Comparison of ENCODE assay signal across 10 mouse cellular contexts in the genomic region with DNA sequence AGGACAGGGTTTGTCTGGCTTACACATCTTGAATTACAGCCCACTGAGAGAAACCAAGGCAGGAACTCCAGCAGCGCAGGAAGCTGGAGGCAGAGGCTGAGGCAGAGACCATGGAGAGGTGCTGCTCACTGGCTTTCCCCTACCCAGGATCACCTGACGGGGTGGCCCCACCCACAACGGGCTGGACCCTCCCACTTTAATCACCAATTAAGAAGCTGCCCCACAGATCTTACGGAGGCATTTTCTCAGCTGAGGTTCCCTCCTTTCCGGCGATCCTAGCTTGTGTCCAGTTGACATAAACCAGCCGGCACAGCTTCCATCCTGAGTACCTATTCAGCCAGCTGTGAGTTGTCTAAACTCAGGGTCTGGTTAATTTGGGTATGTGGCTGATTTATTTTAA. TPM values are rescaled to one million over a fixed set of nuclear protein-coding genes. Genes with fewer than 3 reads are reported as not detected.
A peak's percentile ranks its signal among the peaks of the same experiment; 100 is the strongest.
DNase-seq lines count a peak whose midpoint lies in the region; ATAC-seq lines count a peak whose summit lies in the region.
"Had no signal": no experiment of that assay in that cellular context is flagged by ENCODE, and none has a peak within 500 bp of the region (broad histone marks: within the 10 kb centered on the region; RNA-seq: fewer than 3 reads in every experiment).

No protein-coding gene starts in this region.

- H3K4me3 ChIP-seq in forebrain, embryonic 12.5 days (replicated peaks): no peak overlapping the region
- H3K4me3 ChIP-seq: embryonic facial prominence, embryonic 15.5 days; hindbrain, embryonic 13.5 days had no signal

- H3K9ac ChIP-seq in forebrain, embryonic 12.5 days: no peak overlapping the region
- H3K9ac ChIP-seq: embryonic facial prominence, embryonic 15.5 days; hindbrain, embryonic 13.5 days had no signal

- H3K4me2 ChIP-seq in forebrain, embryonic 12.5 days: no peak overlapping the region
- H3K4me2 ChIP-seq: embryonic facial prominence, embryonic 15.5 days; hindbrain, embryonic 13.5 days had no signal

- peak; percentile 55; the same call in 1 of the 2 replicates for ATAC-seq in erythroid progenitor cell, adult 5-6 weeks (replicated peaks; ENCODE audit: low FRiP score, poor library complexity, severe bottlenecking)
- no peak for ATAC-seq in forebrain, embryonic 12.5 days (ENCODE audit: low FRiP score)

- no peaks in the 10 kb centered on the region for H3K27me3 ChIP-seq in forebrain, embryonic 12.5 days
- H3K27me3 ChIP-seq: embryonic facial prominence, embryonic 15.5 days had no signal

- peak; percentile 89 for DNase-seq in ZHBTc4 (ENCODE audit: low read depth, low spot score)
- DNase-seq in kidney, postnatal 25 days: peak; percentile 80 to 89
- DNase-seq in lung, postnatal 36 days: peak; percentile 61
- DNase-seq in thymus, postnatal 36 days: no peak
- no peak for DNase-seq in layer of hippocampus, adult 9-11 months
- DNase-seq: adrenal gland, adult 8-10 months had no signal

- no peak overlapping the region for H3K27ac ChIP-seq in forebrain, embryonic 12.5 days
- H3K27ac ChIP-seq: embryonic facial prominence, embryonic 15.5 days; hindbrain, embryonic 13.5 days had no signal

- 14% methylated on average over 7 of the region's 7 CpGs for WGBS in forebrain, embryonic 12.5 days

- no peaks in the 10 kb centered on the region for H3K4me1 ChIP-seq in forebrain, embryonic 12.5 days
- H3K4me1 ChIP-seq: hindbrain, embryonic 13.5 days had no signal

- no peaks in the 10 kb centered on the region for H3K9me3 ChIP-seq in forebrain, embryonic 12.5 days
- H3K9me3 ChIP-seq: embryonic facial prominence, embryonic 15.5 days; hindbrain, embryonic 13.5 days had no signal

- no peaks in the 10 kb centered on the region for H3K36me3 ChIP-seq in forebrain, embryonic 12.5 days (replicated peaks)
- H3K36me3 ChIP-seq: embryonic facial prominence, embryonic 15.5 days; hindbrain, embryonic 13.5 days had no signal

RNA-seq across cellular contexts. Expression of gene Med9, which starts 26.7 kb away (rescaled TPM):
- 12.2 and 13.3 TPM in 2 replicates for total RNA-seq in erythroid progenitor cell, adult 5-6 weeks (2015; ENCODE audit: low replicate concordance)
- total RNA-seq in erythroid progenitor cell, adult 5-6 weeks (2017; ENCODE audit: low replicate concordance): 9.6 and 13.5 TPM in 2 replicates
- polyA plus RNA-seq in forebrain, embryonic 12.5 days (2016; fragmentation: Nextera tagmentation; extraction: Ambion mirVana): 44.2 and 44.7 TPM in 2 replicates

RNA-seq across cellular contexts. Expression of gene Rasd1, which starts 43.5 kb away (rescaled TPM):
- not detected in 2 replicates for total RNA-seq in erythroid progenitor cell, adult 5-6 weeks (2015; ENCODE audit: low replicate concordance)
- total RNA-seq in erythroid progenitor cell, adult 5-6 weeks (2017; ENCODE audit: low replicate concordance): not detected in 2 replicates
- 0.76 and 1.4 TPM in 2 replicates for polyA plus RNA-seq in forebrain, embryonic 12.5 days (2016; fragmentation: Nextera tagmentation; extraction: Ambion mirVana)

Comparison
In these comparisons a context has a peak if more than half of its experiments do, and no peak if none do; other contexts are left out.
1. DNase-seq: peak in ZHBTc4 (single experiment), kidney, postnatal 25 days (2 of 2) and lung, postnatal 36 days (single experiment); none in thymus, postnatal 36 days (0 of 2) and layer of hippocampus, adult 9-11 months (single experiment).